Mouse (Mus musculus) forebrain, embryonic 14.5 days (tissue): ENCODE measurements around the gene 2510009E07Rik. TPM values are rescaled to one million over a fixed set of nuclear protein-coding genes. Genes with fewer than 3 reads are reported as not detected.

Experiments used
- ATAC-seq: fragments of 200-750 bp; cut with Nextera tagmentation; 2 replicates; pipeline ENCODE4 v1.8.0; 2017; ENCODE audit warnings: mild to moderate bottlenecking, moderate library complexity
- DNase-seq: peaks from one replicate; pipeline ENCODE4 v3.0.0-alpha.2; 2015; ENCODE audit warnings: low spot score
- H3K27ac ChIP-seq: fragments of 300-500 bp; sonication (generic); 2 replicates; pipeline ENCODE4 v1.5.1; 2014; ENCODE audit warnings: low read depth, mild to moderate bottlenecking, control low read depth, low read length, moderate library complexity
- H3K27me3 ChIP-seq: fragments of 300-500 bp; sonication (generic); replicated peaks from 2 replicates; pipeline ENCODE4 v1.6.1; 2014; ENCODE audit warnings: low read length, control low read depth, mixed read lengths; ENCODE audit not compliant: control insufficient read depth, insufficient read depth
- H3K36me3 ChIP-seq: fragments of 300-500 bp; sonication (generic); 2 replicates; pipeline ENCODE4 v1.6.1; 2014; ENCODE audit warnings: low read length, control low read depth; ENCODE audit not compliant: control insufficient read depth, insufficient read depth
- H3K4me1 ChIP-seq: fragments of 300-500 bp; sonication (generic); 2 replicates; pipeline ENCODE4 v1.6.1; 2014; ENCODE audit warnings: antibody characterized with exemption, low read length, control low read depth; ENCODE audit not compliant: control insufficient read depth, insufficient read depth
- H3K4me2 ChIP-seq: fragments of 300-500 bp; sonication (generic); 2 replicates; pipeline ENCODE4 v1.6.1; 2014; ENCODE audit warnings: mild to moderate bottlenecking, control low read depth, low read length
- H3K4me3 ChIP-seq: fragments of 300-500 bp; sonication (generic); 2 replicates; pipeline ENCODE4 v1.5.1; 2014; ENCODE audit warnings: low read depth, low read length, control low read depth
- H3K9ac ChIP-seq: fragments of 300-500 bp; sonication (generic); 2 replicates; pipeline ENCODE4 v1.6.1; 2014; ENCODE audit warnings: mild to moderate bottlenecking, low read length, control low read depth, moderate library complexity
- H3K9me3 ChIP-seq: fragments of 300-500 bp; sonication (generic); replicated peaks from 2 replicates; pipeline ENCODE4 v1.6.1; 2016; ENCODE audit warnings: low read length, control low read depth, mixed read lengths; ENCODE audit not compliant: control insufficient read depth
- WGBS: fragments of 180-500 bp; shearing (Covaris S2); extraction: QIAGEN DNeasy Blood & Tissue Kit; methylation state at CpG from one replicate; pipeline ENCODE4 v1.1.7; 2014; 5-methylcytosine and 5-hydroxymethylcytosine counted together
- polyA plus RNA-seq: library from polyadenylated mRNA; unstranded; fragments of >200 nt; fragmentation: Nextera tagmentation; extraction: Ambion mirVana; gene quantifications from 2 replicates; pipeline ENCODE4 v1.2.1, GENCODE M21; 2014

2510009E07Rik gene
- polyA plus RNA-seq, 1 experiment from 2014 or later = 26.2 TPM

GRCm38 (mm10) chr16:21719770-21720169, 25.3 kb upstream of the 2510009E07Rik start:
- DNase-seq (no peak), ATAC-seq (no peak)
- Histone ChIP-seq H3K4me3 (no peak overlapping the region), H3K27me3 (no peaks in the 10 kb centered on the region), H3K36me3 (no peaks in the 10 kb centered on the region), H3K9ac (no peak overlapping the region), H3K4me2 (no peak overlapping the region), H3K4me1 (no peaks in the 10 kb centered on the region), H3K27ac (no peak overlapping the region), H3K9me3 (no peaks in the 10 kb centered on the region)
- WGBS = 92% methylated on average over 7 of the region's 7 CpGs

GRCm38 (mm10) chr16:21714516-21714915, 20.1 kb upstream of the 2510009E07Rik start:
- H3K27me3 ChIP-seq = no peaks in the 10 kb centered on the region

GRCm38 (mm10) chr16:21710321-21710720, 15.9 kb upstream of the 2510009E07Rik start:
- Histone ChIP-seq H3K9me3 (no peaks in the 10 kb centered on the region), H3K27ac (no peak overlapping the region), H3K9ac (no peak overlapping the region), H3K36me3 (no peaks in the 10 kb centered on the region), H3K4me2 (no peak overlapping the region), H3K4me3 (no peak overlapping the region), H3K4me1 (no peaks in the 10 kb centered on the region), H3K27me3 (no peaks in the 10 kb centered on the region)
- ATAC-seq (no peak), DNase-seq (no peak)
- WGBS = 48% methylated on average over 2 of the region's 2 CpGs

More at GRCm38 (mm10) chr16:21714516-21714915, 20.1 kb upstream of the 2510009E07Rik start:
- H3K9ac ChIP-seq = no peak overlapping the region
- H3K27ac ChIP-seq = no peak overlapping the region
- H3K4me1 ChIP-seq = no peaks in the 10 kb centered on the region
- H3K4me2 ChIP-seq = no peak overlapping the region
- peak; percentile 69; the same call in 1 of the 2 replicates for ATAC-seq
- DNase-seq = peak; percentile 67
- no peaks in the 10 kb centered on the region for H3K9me3 ChIP-seq
- H3K36me3 ChIP-seq = no peaks in the 10 kb centered on the region
- WGBS = 81% methylated on average over 10 of the region's 10 CpGs
- no peak overlapping the region for H3K4me3 ChIP-seq

- Histone ChIP-seq H3K4me1 (no peaks in the 10 kb centered on the region), H3K4me3 (no peak overlapping the region), H3K27ac (no peak overlapping the region), H3K36me3 (no peaks in the 10 kb centered on the region), H3K9me3 (0 out of 2 replicates have a peak, but pooled peaks cover 3% of the 10 kb centered on the region), H3K9ac (no peak overlapping the region), H3K27me3 (no peaks in the 10 kb centered on the region), H3K4me2 (no peak overlapping the region)
- ATAC-seq = no peak
- 63% methylated on average over 5 of the region's 5 CpGs for WGBS
- no peak for DNase-seq
Measured at GRCm38 (mm10) chr16:21704691-21705090, 10.2 kb upstream of the 2510009E07Rik start.

GRCm38 (mm10) chr16:21702314-21702690, 7.8 kb upstream of the 2510009E07Rik start:
- Histone ChIP-seq H3K9ac (no peak overlapping the region), H3K27me3 (no peaks in the 10 kb centered on the region), H3K4me1 (no peaks in the 10 kb centered on the region), H3K27ac (no peak overlapping the region), H3K4me2 (peak overlapping the region; percentile 35; the same call in 1 of the 2 replicates), H3K4me3 (no peak overlapping the region), H3K36me3 (no peaks in the 10 kb centered on the region), H3K9me3 (0 out of 2 replicates have a peak, but pooled peaks cover 3% of the 10 kb centered on the region)
- DNase-seq = peak; percentile 64
- ATAC-seq = peak; percentile 84
- 6% methylated on average over 3 of the region's 3 CpGs for WGBS

GRCm38 (mm10) chr16:21701611-21702313, 7.3 kb upstream of the 2510009E07Rik start:
- Histone ChIP-seq H3K4me3 (no peak overlapping the region), H3K4me1 (no peaks in the 10 kb centered on the region), H3K4me2 (peak overlapping the region; percentile 35; the same call in 1 of the 2 replicates), H3K9me3 (0 out of 2 replicates have a peak, but pooled peaks cover 3% of the 10 kb centered on the region), H3K9ac (no peak overlapping the region), H3K27ac (0 out of 2 replicates have a peak overlapping the region, but pooled peaks have one; percentile 21), H3K36me3 (no peaks in the 10 kb centered on the region), H3K27me3 (no peaks in the 10 kb centered on the region)
- WGBS = 20% methylated on average over 10 of the region's 10 CpGs
- DNase-seq = peak; percentile 27
- peak; percentile 72 for ATAC-seq

- no peak overlapping the region for H3K4me2 ChIP-seq
- H3K36me3 ChIP-seq = no peaks in the 10 kb centered on the region
- H3K27me3 ChIP-seq = no peaks in the 10 kb centered on the region
- H3K9me3 ChIP-seq = 0 out of 2 replicates have a peak, but pooled peaks cover 3% of the 10 kb centered on the region
- WGBS = 87% methylated on average over 3 of the region's 3 CpGs
- no peak overlapping the region for H3K9ac ChIP-seq
- no peak overlapping the region for H3K4me3 ChIP-seq
- H3K4me1 ChIP-seq = peaks cover under 1% of the 10 kb centered on the region; the same call in 1 of the 2 replicates
- no peak overlapping the region for H3K27ac ChIP-seq
- ATAC-seq = no peak
- DNase-seq = no peak
Measured at GRCm38 (mm10) chr16:21698136-21698535, 3.7 kb upstream of the 2510009E07Rik start.

GRCm38 (mm10) chr16:21696946-21697345, 2.5 kb upstream of the 2510009E07Rik start:
- Histone ChIP-seq H3K9me3 (0 out of 2 replicates have a peak, but pooled peaks cover 3% of the 10 kb centered on the region), H3K4me1 (peaks cover 10% of the 10 kb centered on the region), H3K4me3 (no peak overlapping the region), H3K27ac (no peak overlapping the region), H3K27me3 (no peaks in the 10 kb centered on the region), H3K4me2 (no peak overlapping the region), H3K36me3 (no peaks in the 10 kb centered on the region), H3K9ac (no peak overlapping the region)
- DNase-seq (no peak), ATAC-seq (no peak)
- 78% methylated on average over 9 of the region's 9 CpGs for WGBS

GRCm38 (mm10) chr16:21695242-21695578, 745 bp upstream of the 2510009E07Rik start:
- Histone ChIP-seq H3K27me3 (no peaks in the 10 kb centered on the region), H3K4me3 (peak overlapping the region; percentile 89), H3K36me3 (no peaks in the 10 kb centered on the region), H3K9ac (peak overlapping the region; percentile 95), H3K4me2 (peak overlapping the region; percentile 93), H3K9me3 (no peaks in the 10 kb centered on the region), H3K4me1 (peaks cover 13% of the 10 kb centered on the region), H3K27ac (peak overlapping the region; percentile 94; the same call in 1 of the 2 replicates)
- WGBS = 1% methylated on average over 12 of the region's 12 CpGs
- DNase-seq (peak; percentile 68), ATAC-seq (peak; percentile 62)
